Mouse (Mus musculus): ENCODE data around the gene Mpdu1.
"Not testable (repeated sequence)": the region's sequence is repeated elsewhere in the genome, so short reads cannot be mapped to it uniquely, and the experiment has no call there.

The Mpdu1 gene

DNA sequence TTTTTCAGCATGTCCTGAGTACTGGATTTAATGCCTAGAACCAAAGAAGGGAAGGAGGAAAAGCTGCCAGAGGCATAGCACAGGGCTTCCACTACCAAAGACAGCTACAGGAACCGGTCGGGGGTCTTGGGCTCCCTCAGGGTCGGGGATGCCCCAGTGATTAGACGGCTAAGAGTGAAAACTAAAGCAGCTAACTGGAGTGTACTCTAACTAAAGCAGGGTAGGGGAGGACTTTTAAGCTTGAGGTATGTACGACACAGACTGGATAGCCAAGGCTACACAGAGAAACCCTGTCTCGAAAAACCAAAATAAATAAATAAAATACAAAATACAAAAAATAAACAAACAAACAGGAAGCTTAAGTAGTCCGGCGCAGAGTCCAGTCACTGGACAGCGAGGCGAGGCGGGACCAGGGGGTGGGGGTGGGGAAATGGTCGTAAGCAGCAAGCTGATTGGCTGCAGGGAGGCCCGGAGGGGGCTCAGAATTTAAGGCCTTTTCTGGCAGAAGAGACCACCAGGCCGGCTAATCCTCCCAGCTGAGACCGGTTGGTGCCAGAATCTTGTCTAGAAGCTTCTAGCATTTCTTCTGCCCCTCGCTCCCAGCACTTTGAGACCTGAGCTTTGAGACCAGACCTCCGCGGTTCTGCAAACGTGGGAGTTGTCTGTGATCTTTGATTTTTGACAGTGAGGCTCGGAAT lies 40.7 kb downstream of the Mpdu1 start, which contains the start of gene Sat2:
Sat2 (plus strand) TSS at position 454 of the 698 bp plus-strand sequence.
- ATAC-seq (ENCODE audit: low TSS enrichment), result peak; percentile 65; the same call in 1 of the 2 replicates

DNA sequence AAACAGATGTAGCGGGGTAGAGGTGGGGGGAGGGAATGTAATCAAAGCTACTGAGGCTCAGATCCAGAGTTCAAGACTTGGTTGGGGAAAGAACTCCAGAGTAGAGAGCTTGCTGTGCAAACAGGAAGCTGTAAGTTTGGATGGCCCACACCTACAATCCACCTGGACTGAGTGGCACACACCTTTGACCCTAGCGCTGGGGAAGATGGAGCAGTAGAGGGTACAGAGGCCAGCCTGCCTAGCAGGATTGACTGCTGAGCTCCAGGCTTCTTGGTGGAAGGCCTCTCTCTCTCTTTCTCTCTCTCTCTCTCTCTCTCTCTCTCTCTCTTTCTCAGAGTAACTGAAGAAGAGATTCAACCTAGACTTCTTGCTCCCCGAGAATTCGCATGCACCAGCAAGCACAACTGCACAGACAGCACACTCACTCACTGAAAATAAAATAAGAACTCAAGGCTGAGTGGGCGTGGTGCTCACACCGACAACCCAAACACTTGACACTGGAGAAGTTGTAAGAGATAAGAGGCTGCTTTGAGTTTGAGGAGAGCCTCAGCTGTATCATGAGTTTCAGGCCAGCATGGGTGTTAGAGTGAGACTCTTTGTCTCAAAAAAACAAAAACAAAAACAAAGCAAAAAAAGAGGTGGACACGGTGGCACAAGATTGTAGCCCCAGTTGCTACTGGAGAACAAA lies 41.9 kb downstream of the Mpdu1 start:
- no peak for ATAC-seq (ENCODE audit: low TSS enrichment)

DNA sequence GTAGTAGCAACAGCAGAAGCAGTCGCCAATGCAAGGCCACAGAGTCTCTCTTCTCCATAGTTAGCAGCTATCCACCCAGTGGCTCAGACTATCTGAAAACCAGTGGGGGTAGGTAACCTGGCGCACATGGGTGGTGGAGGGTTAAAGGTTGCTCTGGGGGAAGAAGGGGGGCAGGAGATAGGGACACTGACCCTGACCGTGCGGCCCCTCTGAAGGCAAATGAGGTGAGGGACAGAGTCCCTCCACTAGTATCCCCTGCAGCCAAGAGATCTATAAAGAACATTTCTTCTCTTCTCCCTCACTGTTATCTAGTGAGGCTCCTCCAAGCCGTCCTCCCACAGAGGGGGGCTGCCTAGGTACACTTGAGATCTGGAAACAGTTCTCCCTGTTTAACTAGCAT lies 44.6 kb downstream of the Mpdu1 start, which contains the start of gene Shbg:
Shbg (minus strand) TSS at position 101 of the 400 bp plus-strand sequence.
- ATAC-seq (ENCODE audit: low TSS enrichment), result no peak

DNA sequence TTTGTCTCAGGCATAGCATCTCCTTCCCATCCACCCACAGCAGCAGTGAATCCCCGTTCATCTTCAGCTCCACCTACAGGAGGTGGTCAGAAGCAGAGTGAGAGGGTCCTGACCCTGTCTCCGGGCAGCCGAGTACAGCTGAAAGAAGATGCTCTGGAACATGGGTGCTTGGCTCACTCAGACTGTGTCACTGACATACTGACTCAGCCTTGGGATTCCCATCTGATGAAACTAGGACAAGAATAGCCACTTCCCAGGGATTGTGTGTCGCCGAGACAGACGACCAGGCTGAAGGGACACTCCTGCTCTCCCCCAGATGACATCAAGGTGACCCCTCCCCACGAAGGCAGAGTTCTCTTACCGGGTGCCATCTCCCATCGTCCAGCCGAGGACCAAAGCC lies 45.7 kb downstream of the Mpdu1 start:
- ATAC-seq (ENCODE audit: low TSS enrichment), result no peak

GRCm38 (mm10) chr11:69614257-69614588 lies 48.2 kb downstream of the Mpdu1 start:
- not testable (repeated sequence) for ATAC-seq (ENCODE audit: low TSS enrichment)

- peak; percentile 81 for ATAC-seq (ENCODE audit: low TSS enrichment)
These were observed 48.7 kb downstream of the Mpdu1 start for GRCm38 (mm10) chr11:69613553-69614256.

DNA sequence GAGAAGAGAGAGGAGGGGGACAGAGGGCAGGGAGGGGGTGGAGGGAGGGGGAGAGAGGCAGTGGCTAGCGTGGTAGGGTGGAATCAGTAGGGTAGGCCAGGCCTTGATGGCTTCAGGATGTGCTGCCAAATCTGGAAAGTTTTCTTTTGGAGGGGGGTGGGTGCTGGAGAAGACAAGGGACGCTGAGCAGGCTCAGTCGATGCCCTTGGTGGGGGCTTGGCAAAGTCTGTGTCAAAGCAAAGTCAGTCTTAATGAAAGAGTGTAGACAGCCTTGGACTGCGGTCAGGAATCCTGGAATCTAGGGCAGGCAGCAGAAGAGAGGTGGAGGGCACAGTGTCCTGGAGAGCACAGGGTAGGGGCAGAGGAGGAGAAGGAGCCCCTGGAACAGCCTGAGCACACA lies 51.5 kb downstream of the Mpdu1 start:
- no peak; the same call in 1 of the 2 replicates for ATAC-seq (ENCODE audit: low TSS enrichment)

DNA sequence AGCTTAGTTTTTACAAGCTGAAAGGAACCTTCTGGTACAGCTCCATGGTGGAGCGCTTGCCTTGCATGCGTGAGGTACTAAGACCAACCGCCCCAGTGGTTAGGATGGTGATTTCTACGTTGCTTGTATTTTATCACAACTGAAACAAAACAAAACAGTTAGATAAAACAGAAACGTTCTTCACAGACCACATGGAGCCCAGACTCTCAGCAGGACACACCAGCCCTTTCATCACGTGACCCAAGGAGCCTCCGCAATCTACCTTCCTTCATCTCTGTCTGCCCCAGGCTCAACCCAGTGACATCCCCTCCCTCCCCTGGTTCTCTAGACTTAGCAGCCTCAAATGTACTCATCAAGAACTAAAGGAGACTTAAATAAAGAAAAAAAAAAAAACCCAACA lies 53.0 kb downstream of the Mpdu1 start:
- no peak for ATAC-seq (ENCODE audit: low TSS enrichment)

DNA sequence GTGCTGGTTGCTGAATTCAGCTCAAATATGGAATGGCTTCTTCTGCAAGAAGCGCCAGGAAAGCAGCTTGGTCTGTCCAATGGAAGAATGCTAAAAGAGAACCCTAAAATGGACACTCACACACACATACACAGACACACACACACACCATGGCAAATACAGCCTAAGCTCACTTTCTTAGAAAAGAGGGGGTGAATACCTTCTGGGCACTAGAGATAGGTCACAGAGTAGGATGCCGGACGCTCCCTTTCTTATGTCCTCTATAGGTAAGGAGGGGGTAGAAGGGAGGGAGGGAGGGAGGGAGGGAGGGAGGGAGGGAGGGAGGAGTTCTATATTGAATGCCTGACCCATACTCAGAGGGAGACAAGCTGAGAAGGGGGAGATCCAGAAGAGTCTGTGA lies 53.9 kb downstream of the Mpdu1 start:
- no peak for ATAC-seq (ENCODE audit: low TSS enrichment)

GRCm38 (mm10) chr11:69606832-69607231 lies 55.6 kb downstream of the Mpdu1 start:
- no peak for ATAC-seq (ENCODE audit: low TSS enrichment)

Data from frontal cortex, adult (tissue).